Mouse (Mus musculus) bone marrow macrophage, adult 2 months (primary cell): Measurements from ENCODE around the gene Dyrk3. TPM values are rescaled to one million over a fixed set of nuclear protein-coding genes. Genes with fewer than 3 reads are reported as not detected.

ENCODE experiments used
- H3K27ac ChIP-seq: 2 replicates; pipeline ENCODE4 v1.5.1; 2012; ENCODE audit warnings: low read depth, low read length; ENCODE audit not compliant: insufficient read depth
- H3K4me1 ChIP-seq: 2 replicates; pipeline ENCODE4 v1.6.1; 2012; ENCODE audit warnings: low read length; ENCODE audit not compliant: control insufficient read depth, insufficient read depth
- H3K4me3 ChIP-seq: 2 replicates; pipeline ENCODE4 v1.5.1; 2012; ENCODE audit warnings: mild to moderate bottlenecking, low read length, moderate library complexity; ENCODE audit not compliant: insufficient read depth
- CTCF ChIP-seq: IDR thresholded peaks from 2 replicates; pipeline ENCODE4 v1.5.1; 2012; ENCODE audit warnings: low read depth, mild to moderate bottlenecking, low read length, moderate library complexity
- POLR2A ChIP-seq: IDR thresholded peaks from 2 replicates; pipeline ENCODE4 v1.6.1; 2012; ENCODE audit warnings: mild to moderate bottlenecking, low read depth, low read length, borderline replicate concordance
- polyA plus RNA-seq: library from polyadenylated mRNA; stranded (reverse); fragments of >200 nt; gene quantifications from 2 replicates; pipeline ENCODE4 v1.2.4, GENCODE M21; 2012; ENCODE audit not compliant: missing spikeins, insufficient read depth, insufficient read length

Gene Dyrk3
- polyA plus RNA-seq, 1 experiment: 1.1 TPM

DNA sequence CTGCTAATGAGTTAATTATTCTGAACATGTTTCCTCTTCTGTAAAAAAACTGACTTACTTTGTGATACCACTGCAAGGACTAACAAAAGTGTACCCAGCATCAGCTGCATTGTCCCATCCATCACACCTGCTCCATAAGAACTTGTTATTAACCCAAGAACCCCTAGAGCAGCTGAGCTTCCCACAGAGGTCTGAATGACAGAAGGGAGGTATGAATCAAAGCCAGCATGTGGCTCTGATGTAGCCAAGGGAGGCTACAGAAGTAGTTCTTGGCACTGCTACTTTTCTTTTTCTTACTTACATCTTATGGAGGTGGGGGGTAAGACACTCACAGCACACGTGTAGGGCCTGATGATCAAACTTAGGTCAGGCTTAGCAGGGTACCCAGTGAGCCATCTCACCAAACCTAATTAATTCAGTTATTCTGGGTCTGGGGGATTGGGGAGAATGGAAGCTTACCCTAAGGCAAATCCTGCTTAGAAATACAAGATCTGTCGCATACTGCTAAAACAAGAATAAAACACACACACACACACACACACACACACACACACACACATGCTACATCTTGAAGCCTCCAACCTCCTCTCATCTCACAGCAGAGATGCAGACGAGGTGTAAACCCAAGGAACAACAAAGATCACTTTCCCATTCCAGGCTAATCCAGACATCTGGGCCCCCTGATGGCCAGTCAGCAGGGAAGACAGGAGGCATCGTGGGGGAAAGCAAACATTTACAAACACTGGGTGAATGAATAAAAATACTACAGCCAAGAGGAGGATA, 52.0 kb downstream of the Dyrk3 start:
- Histone ChIP-seq H3K4me3 (no peak overlapping the region), H3K4me1 (peaks cover 85% of the 10 kb centered on the region), H3K27ac (peak overlapping the region; percentile 16)
- TF ChIP-seq POLR2A (no peak), CTCF (no peak)

DNA sequence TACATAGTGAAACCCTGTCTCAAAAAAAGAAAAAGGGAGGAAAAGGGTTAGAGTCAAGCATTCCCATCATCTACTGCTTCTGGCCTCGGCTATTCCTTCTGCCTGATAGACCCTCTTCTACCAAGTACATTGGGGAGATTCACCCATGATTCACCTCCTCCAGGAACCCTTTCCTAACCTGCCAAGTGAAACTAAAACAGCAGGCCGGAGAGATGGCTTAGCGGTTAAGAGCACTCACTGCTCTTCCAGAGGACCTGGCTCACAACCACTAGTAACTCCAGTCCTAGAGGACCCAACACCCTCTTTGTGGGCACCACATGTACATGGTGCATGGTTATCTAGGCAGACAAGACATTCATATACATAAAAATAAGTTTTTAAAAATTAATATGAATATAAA, 52.9 kb downstream of the Dyrk3 start:
- TF ChIP-seq POLR2A: no peak
- TF ChIP-seq CTCF: no peak
- Histone ChIP-seq H3K4me1 (peaks cover 85% of the 10 kb centered on the region), H3K27ac (peak overlapping the region; percentile 94), H3K4me3 (no peak overlapping the region; the same call in 1 of the 2 replicates)

DNA sequence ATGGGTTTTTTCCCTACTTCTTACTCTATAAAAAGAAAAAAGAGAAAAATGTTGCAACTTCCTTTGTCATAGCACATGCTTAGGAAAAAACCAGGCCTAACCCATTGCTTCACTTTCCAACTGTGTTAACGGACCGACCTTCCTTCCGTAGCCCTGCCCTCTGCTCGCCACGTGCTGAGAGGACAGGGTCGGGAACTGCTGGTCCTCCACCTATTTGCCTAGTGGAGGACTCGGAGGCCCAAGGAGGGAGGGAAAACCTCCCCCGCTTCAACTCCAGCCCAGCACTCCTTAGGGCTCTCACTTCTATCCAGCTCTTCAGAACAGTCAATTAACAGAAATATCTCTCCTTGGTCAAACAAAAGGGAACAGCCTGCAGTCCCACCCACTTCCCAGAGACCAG, 53.9 kb downstream of the Dyrk3 start:
- peaks cover 86% of the 10 kb centered on the region for H3K4me1 ChIP-seq
- peak overlapping the region; percentile 49 for H3K4me3 ChIP-seq
- H3K27ac ChIP-seq: peak overlapping the region; percentile 94
- TF ChIP-seq CTCF (no peak), POLR2A (no peak)

DNA sequence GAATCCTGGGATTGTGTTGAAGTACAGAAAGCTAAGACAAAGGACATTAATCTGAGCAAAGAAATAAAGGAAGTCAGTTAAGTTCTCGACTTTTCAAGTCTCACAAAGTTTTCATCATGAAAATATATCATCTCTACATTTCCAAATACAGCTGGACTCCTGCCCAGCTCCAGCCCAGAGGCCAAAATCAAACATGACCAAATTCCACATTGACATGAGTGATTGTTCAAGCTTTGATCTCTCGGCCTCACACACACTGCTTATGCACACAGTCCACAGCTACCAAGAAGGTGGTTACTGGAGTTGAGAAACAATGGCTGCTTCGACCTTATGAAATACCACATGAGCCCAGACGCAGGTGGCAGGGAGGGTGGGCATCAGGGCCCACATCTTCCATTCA, 54.5 kb downstream of the Dyrk3 start:
- Histone ChIP-seq H3K4me3 (peak overlapping the region; percentile 41), H3K4me1 (peaks cover 85% of the 10 kb centered on the region), H3K27ac (peak overlapping the region; percentile 94)
- TF ChIP-seq POLR2A (no peak), CTCF (no peak)

DNA sequence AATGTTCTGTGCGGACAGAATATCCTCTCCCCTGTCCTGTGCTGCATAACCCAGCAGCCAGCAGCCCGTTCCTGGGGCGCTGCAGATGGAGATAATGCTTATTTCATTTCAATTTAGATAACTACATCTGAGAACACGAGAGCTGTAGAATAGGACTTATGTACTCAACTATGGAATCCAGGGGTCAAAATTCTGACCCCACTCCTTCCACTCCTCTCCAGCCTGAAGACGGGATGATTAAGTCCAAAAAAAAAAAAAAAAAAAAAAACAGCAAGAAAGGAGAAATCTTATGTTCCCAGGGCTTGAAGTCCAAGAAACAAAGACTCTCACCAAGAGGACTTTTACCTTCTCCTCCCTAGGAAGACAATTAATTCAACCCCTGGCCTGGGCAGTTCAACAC, 55.0 kb downstream of the Dyrk3 start:
- Histone ChIP-seq H3K4me3 (peak overlapping the region; percentile 41; the same call in 1 of the 2 replicates), H3K27ac (peak overlapping the region; percentile 94), H3K4me1 (peaks cover 83% of the 10 kb centered on the region)
- TF ChIP-seq CTCF (no peak), POLR2A (no peak)

DNA sequence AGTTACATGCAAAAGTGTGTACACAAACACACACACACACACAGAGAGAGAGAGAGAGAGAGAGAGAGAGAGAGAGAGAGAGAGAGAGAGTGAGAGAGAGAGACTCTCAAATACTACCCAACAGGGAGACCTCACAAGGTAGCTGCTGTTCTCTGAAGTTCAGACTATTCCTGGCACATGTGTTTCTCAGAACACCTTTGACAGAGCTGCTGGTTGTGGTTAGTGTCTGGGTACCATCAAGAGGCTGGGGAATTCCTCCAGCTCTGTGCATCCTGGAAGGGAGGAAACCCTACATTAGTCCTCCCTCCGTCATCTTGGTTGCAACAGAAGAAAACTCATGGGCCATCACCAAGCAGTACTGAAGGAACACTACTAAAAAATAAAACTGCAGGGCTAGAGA, 57.5 kb downstream of the Dyrk3 start:
- no peak overlapping the region for H3K27ac ChIP-seq
- peaks cover 87% of the 10 kb centered on the region for H3K4me1 ChIP-seq
- no peak overlapping the region for H3K4me3 ChIP-seq
- no peak for TF ChIP-seq POLR2A
- no peak for TF ChIP-seq CTCF

- Histone ChIP-seq H3K4me3 (no peak overlapping the region), H3K27ac (no peak overlapping the region), H3K4me1 (peaks cover 89% of the 10 kb centered on the region)
- TF ChIP-seq CTCF (no peak), POLR2A (no peak)
These were observed 58.4 kb downstream of the Dyrk3 start for GRCm38 (mm10) chr1:131079762-131080161.

- no peak overlapping the region for H3K27ac ChIP-seq
- H3K4me3 ChIP-seq: no peak overlapping the region
- H3K4me1 ChIP-seq: peaks cover 94% of the 10 kb centered on the region
- TF ChIP-seq CTCF (no peak), POLR2A (no peak)
These were observed 59.3 kb downstream of the Dyrk3 start for GRCm38 (mm10) chr1:131078761-131079330.

Other genes with a start within 250 kb of the Dyrk3 start
- not detected in 2 replicates for gene Il20, start 226.9 kb downstream of the Dyrk3 start, polyA plus RNA-seq
- gene Il19, start 198.2 kb downstream of the Dyrk3 start, polyA plus RNA-seq: not detected in 2 replicates
- 25.6 and 30.6 TPM in 2 replicates for gene Il10, start 118.5 kb downstream of the Dyrk3 start, polyA plus RNA-seq
- 265 and 283 TPM in 2 replicates for gene Mapkapk2, start 40.5 kb downstream of the Dyrk3 start, polyA plus RNA-seq
- 20.5 and 23.2 TPM in 2 replicates for gene Eif2d, start 14.8 kb upstream of the Dyrk3 start, polyA plus RNA-seq
- gene Rassf5, start 106.9 kb upstream of the Dyrk3 start, polyA plus RNA-seq: 49.4 and 49.6 TPM in 2 replicates
- 194 and 227 TPM in 2 replicates for gene Ikbke, start 141.3 kb upstream of the Dyrk3 start, polyA plus RNA-seq